In the genomic region with DNA sequence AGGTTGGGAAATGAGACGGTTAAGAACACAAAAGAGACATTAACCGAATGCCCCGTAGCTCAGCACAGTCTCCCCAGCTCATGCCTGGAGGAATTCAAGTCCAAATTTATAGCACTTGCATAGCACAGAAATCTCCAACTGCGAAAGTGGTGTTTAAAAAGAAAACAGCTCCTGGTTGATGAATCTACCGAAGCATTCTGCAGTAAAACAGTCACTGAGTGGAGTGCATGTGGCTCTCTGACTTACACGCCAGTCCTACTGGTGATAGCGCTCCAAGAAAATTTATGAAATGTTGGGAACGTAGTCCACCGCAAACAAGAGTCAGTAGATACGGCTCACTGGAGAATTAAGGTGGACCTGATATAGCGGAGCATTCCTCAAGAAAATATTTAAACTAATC, we compare ENCODE assay signal across 26 mouse cellular contexts. TPM values are rescaled to one million over a fixed set of nuclear protein-coding genes. Genes with fewer than 3 reads are reported as not detected.
DNase-seq lines count a peak whose midpoint lies in the region; ATAC-seq and TF ChIP-seq lines count a peak whose summit lies in the region.
"Had no signal": no experiment of that assay in that cellular context is flagged by ENCODE, and none has a peak within 500 bp of the region (broad histone marks: within the 10 kb centered on the region; RNA-seq: fewer than 3 reads in every experiment).

No protein-coding gene starts in this region.

- no peak overlapping the region for H3K9ac ChIP-seq in kidney, embryonic 14.5 days (ENCODE audit: low read depth, low read length)
- H3K9ac ChIP-seq in limb, embryonic 13.5 days: no peak overlapping the region
- H3K9ac ChIP-seq: embryonic facial prominence, embryonic 13.5 days; forebrain, embryonic 13.5 days; hindbrain, embryonic 13.5 days had no signal

- ATAC-seq in kidney, embryonic 14.5 days (ENCODE audit: low FRiP score, low TSS enrichment): 0 out of 2 replicates have a peak, but pooled peaks have one; percentile 34
- no peak for ATAC-seq in limb, embryonic 13.5 days (ENCODE audit: low FRiP score, low read depth)
- ATAC-seq: forebrain, embryonic 13.5 days; forebrain, embryonic 16.5 days; hindbrain, embryonic 16.5 days had no signal

- no peaks in the 10 kb centered on the region for H3K27me3 ChIP-seq in kidney, embryonic 14.5 days (ENCODE audit: control insufficient read depth, insufficient read depth, low read length)
- no peaks in the 10 kb centered on the region for H3K27me3 ChIP-seq in limb, embryonic 13.5 days
- H3K27me3 ChIP-seq in limb, embryonic 10.5 days (ENCODE audit: low read depth, poor library complexity, severe bottlenecking): 0 out of 2 replicates have a peak, but pooled peaks cover 4% of the 10 kb centered on the region
- no peaks in the 10 kb centered on the region for H3K27me3 ChIP-seq in hindbrain, embryonic 10.5 days (ENCODE audit: insufficient read depth, poor library complexity, severe bottlenecking)
- H3K27me3 ChIP-seq: forebrain, embryonic 13.5 days; hindbrain, embryonic 13.5 days had no signal

- TF ChIP-seq CTCF in layer of hippocampus, adult 2 months (conservative IDR thresholded peaks at IDR 0.05): no peak

- peaks cover 19% of the 10 kb centered on the region for H3K4me1 ChIP-seq in kidney, embryonic 14.5 days (ENCODE audit: control insufficient read depth, insufficient read depth, low read length)
- H3K4me1 ChIP-seq in limb, embryonic 13.5 days: peaks cover 19% of the 10 kb centered on the region
- peaks cover 28% of the 10 kb centered on the region for H3K4me1 ChIP-seq in limb, embryonic 10.5 days
- H3K4me1 ChIP-seq in hindbrain, embryonic 10.5 days (replicated peaks): peaks cover 10% of the 10 kb centered on the region

- no peak overlapping the region for H3K4me2 ChIP-seq in kidney, embryonic 14.5 days (replicated peaks; ENCODE audit: low read depth, low read length)
- H3K4me2 ChIP-seq in limb, embryonic 13.5 days (replicated peaks): 0 out of 2 replicates have a peak overlapping the region, but pooled peaks have one; percentile 4
- H3K4me2 ChIP-seq: embryonic facial prominence, embryonic 13.5 days; forebrain, embryonic 13.5 days; heart, embryonic 11.5 days; hindbrain, embryonic 13.5 days had no signal

- no peak for DNase-seq in kidney, adult 8-10 months
- no peak for DNase-seq in limb, embryonic 10.5 days (ENCODE audit: low spot score)
- peak; percentile 12 for DNase-seq in forelimb bud, embryonic 11.5 days (ENCODE audit: low read depth, low spot score)
- DNase-seq in hindbrain, embryonic 10.5 days (ENCODE audit: low spot score): no peak
- no peak for DNase-seq in c-Kit-positive CD71-positive TER-119-positive erythroid progenitor cells, embryonic 14.5 days (ENCODE audit: low spot score)
- DNase-seq in layer of hippocampus, adult 2 months (ENCODE audit: low spot score in 2 of 2): no peak
- DNase-seq: adrenal gland, adult 8-10 months; adrenal gland, postnatal 25 days; cerebellum, adult 11 months; cerebellum, adult 2 months; cerebellum, postnatal 10 days; cerebellum, postnatal 36 days; embryo, embryonic 11 days; gastrocnemius, adult 2 months; gastrocnemius, postnatal 14 days had no signal

- no peaks in the 10 kb centered on the region for H3K9me3 ChIP-seq in kidney, embryonic 14.5 days (ENCODE audit: control insufficient read depth, low read length)
- no peaks in the 10 kb centered on the region for H3K9me3 ChIP-seq in limb, embryonic 13.5 days
- H3K9me3 ChIP-seq in limb, embryonic 10.5 days (replicated peaks): no peaks in the 10 kb centered on the region
- no peaks in the 10 kb centered on the region for H3K9me3 ChIP-seq in hindbrain, embryonic 10.5 days
- H3K9me3 ChIP-seq: embryonic facial prominence, embryonic 10.5 days; embryonic facial prominence, embryonic 13.5 days; forebrain, embryonic 10.5 days; forebrain, embryonic 13.5 days; hindbrain, embryonic 13.5 days had no signal

- WGBS in kidney, embryonic 14.5 days: 25% methylated on average over 11 of the region's 11 CpGs
- WGBS in limb, embryonic 13.5 days: 51% methylated on average over 11 of the region's 11 CpGs
- 87% methylated on average over 11 of the region's 11 CpGs for WGBS in limb, embryonic 10.5 days
- whole genome bisulfite sequencing in hindbrain, embryonic 10.5 days: 91% methylated on average over 11 of the region's 11 CpGs

- no peak overlapping the region for H3K4me3 ChIP-seq in kidney, embryonic 14.5 days (ENCODE audit: low read length)
- no peak overlapping the region for H3K4me3 ChIP-seq in limb, embryonic 13.5 days
- H3K4me3 ChIP-seq in limb, embryonic 10.5 days: no peak overlapping the region
- no peak overlapping the region for H3K4me3 ChIP-seq in hindbrain, embryonic 10.5 days
- H3K4me3 ChIP-seq in layer of hippocampus, adult 2 months: no peak overlapping the region
- H3K4me3 ChIP-seq: embryonic facial prominence, embryonic 10.5 days; embryonic facial prominence, embryonic 13.5 days; forebrain, embryonic 10.5 days; forebrain, embryonic 13.5 days; gastrocnemius, adult 2 months; hindbrain, embryonic 13.5 days had no signal

- H3K36me3 ChIP-seq in kidney, embryonic 14.5 days (ENCODE audit: control insufficient read depth, insufficient read depth, low read length): no peaks in the 10 kb centered on the region
- H3K36me3 ChIP-seq in limb, embryonic 13.5 days: no peaks in the 10 kb centered on the region
- no peaks in the 10 kb centered on the region for H3K36me3 ChIP-seq in limb, embryonic 10.5 days
- H3K36me3 ChIP-seq in hindbrain, embryonic 10.5 days: no peaks in the 10 kb centered on the region
- H3K36me3 ChIP-seq: embryonic facial prominence, embryonic 10.5 days; embryonic facial prominence, embryonic 13.5 days; forebrain, embryonic 10.5 days; hindbrain, embryonic 13.5 days had no signal

- no peak overlapping the region for H3K27ac ChIP-seq in kidney, embryonic 14.5 days (ENCODE audit: low read depth, low read length)
- no peak overlapping the region for H3K27ac ChIP-seq in limb, embryonic 13.5 days
- H3K27ac ChIP-seq in limb, embryonic 10.5 days: no peak overlapping the region
- no peak overlapping the region for H3K27ac ChIP-seq in hindbrain, embryonic 10.5 days
- no peak overlapping the region for H3K27ac ChIP-seq in layer of hippocampus, adult 2 months
- H3K27ac ChIP-seq: embryonic facial prominence, embryonic 10.5 days; embryonic facial prominence, embryonic 13.5 days; forebrain, embryonic 10.5 days; forebrain, embryonic 13.5 days; gastrocnemius, adult 2 months; hindbrain, embryonic 13.5 days had no signal

RNA-seq across cellular contexts. Expression of gene Slit3, which starts 35.7 kb away (rescaled TPM):
- polyA plus RNA-seq in kidney, embryonic 14.5 days (2014; fragmentation: Nextera tagmentation; extraction: Ambion mirVana): 20.4 and 21.5 TPM in 2 replicates
- 20.9 and 21.9 TPM in 2 replicates for polyA plus RNA-seq in limb, embryonic 13.5 days (2015; fragmentation: Nextera tagmentation; extraction: Ambion mirVana)
- 20.2 and 21.9 TPM in 2 replicates for polyA plus RNA-seq in limb, embryonic 10.5 days (2016; fragmentation: Nextera tagmentation; extraction: Ambion mirVana)
- 38.0 and 54.1 TPM in 2 replicates for polyA plus RNA-seq in hindbrain, embryonic 10.5 days (2016; fragmentation: Nextera tagmentation; extraction: Ambion mirVana)
- total RNA-seq in layer of hippocampus, adult 2 months (2021): 100 to 1,000 TPM in 1 of 2 experiments, 10 to 100 TPM in 1; 98.9 to 106 TPM
- total RNA-seq: hematopoietic stem cell, adult 5-6 weeks had no signal
